Mouse (Mus musculus) left cerebral cortex, postnatal 25 days (tissue): ENCODE measurements around the gene Chrm3. TPM values are rescaled to one million over a fixed set of nuclear protein-coding genes. Genes with fewer than 3 reads are reported as not detected.
"Not testable (repeated sequence)": the region's sequence is repeated elsewhere in the genome, so short reads cannot be mapped to it uniquely, and the experiment has no call there.

Experiments used
- DNase-seq, 2 experiments: peaks; one replicate each; pipeline ENCODE4 v3.0.0; 2022; ENCODE audit warnings: low spot score in 2 of 2, mixed read lengths in 1 of 2
- intact Hi-C: fragments of 180-260 bp; cut with DNase I; formaldehyde crosslinking; loops from one replicate; pipeline ENCODE4 v1.15.1; 2025
- total RNA-seq, 2 experiments: library from RNA; stranded (reverse); gene quantifications; 2 replicates each; pipeline ENCODE4 v1.2.3; 2021

Gene Chrm3
- 10 to 100 TPM; 50.7 to 57.5 TPM for total RNA-seq

- DNase-seq: peak; percentile 77 to 89
- intact Hi-C loops: no loop called here
These were observed at the start of gene Chrm3 for GRCm38 (mm10) chr13:10360777-10361176. Gene Chrm3 (minus strand): TSS chr13:10360847.

GRCm38 (mm10) chr13:10394364-10394763 is 33.7 kb upstream of the Chrm3 start:
- intact Hi-C loops: no loop called here
- DNase-seq: no peak

GRCm38 (mm10) chr13:10375487-10375886 is 14.8 kb upstream of the Chrm3 start:
- intact Hi-C loops, DNase-seq: not testable (repeated sequence)

GRCm38 (mm10) chr13:10360199-10360694 is 400 bp downstream of the Chrm3 start:
- DNase-seq: peak in 1 of 2 experiments; percentile 47
- intact Hi-C loops: no loop called here

GRCm38 (mm10) chr13:10359516-10360198 is 990 bp downstream of the Chrm3 start:
- peak in 1 of 2 experiments; percentile 40 for DNase-seq
- intact Hi-C loops: loop anchor here (10.0 kb wide), 1 partner anchor 285 kb away; no protein-coding TSS in a partner anchor

- DNase-seq: no peak
- intact Hi-C loops: loop anchor here (10.0 kb wide), 1 partner anchor 281 kb away; no protein-coding TSS in a partner anchor
These were observed 4.9 kb downstream of the Chrm3 start for GRCm38 (mm10) chr13:10355796-10356195.

GRCm38 (mm10) chr13:10354885-10355575 is 5.6 kb downstream of the Chrm3 start:
- DNase-seq: no peak
- intact Hi-C loops: loop anchor here (5.0 to 10.0 kb wide), 2 partner anchors 280 to 473 kb away; no protein-coding TSS in a partner anchor

- intact Hi-C loops: loop anchor here (5.0 to 10.0 kb wide), 2 partner anchors 277 to 470 kb away; no protein-coding TSS in a partner anchor
- DNase-seq: no peak
These were observed 8.5 kb downstream of the Chrm3 start for GRCm38 (mm10) chr13:10352141-10352540.

GRCm38 (mm10) chr13:10344362-10344761 is 16.3 kb downstream of the Chrm3 start:
- intact Hi-C loops: loop anchor here (5.0 kb wide), 1 partner anchor 452 kb away; no protein-coding TSS in a partner anchor
- DNase-seq: no peak

GRCm38 (mm10) chr13:10335558-10335957 is 25.1 kb downstream of the Chrm3 start:
- no peak for DNase-seq
- intact Hi-C loops: no loop called here

GRCm38 (mm10) chr13:10332762-10333161 is 27.9 kb downstream of the Chrm3 start:
- DNase-seq: no peak
- intact Hi-C loops: no loop called here

GRCm38 (mm10) chr13:10309811-10310210 is 50.8 kb downstream of the Chrm3 start:
- no peak for DNase-seq
- intact Hi-C loops: no loop called here

GRCm38 (mm10) chr13:10295160-10295559 is 65.5 kb downstream of the Chrm3 start:
- peak in 1 of 2 experiments; percentile 62 for DNase-seq
- intact Hi-C loops: no loop called here

GRCm38 (mm10) chr13:10284331-10284730 is 76.3 kb downstream of the Chrm3 start:
- no peak for DNase-seq
- intact Hi-C loops: no loop called here

- intact Hi-C loops: no loop called here
These were observed 85.7 kb downstream of the Chrm3 start for GRCm38 (mm10) chr13:10274907-10275306.

GRCm38 (mm10) chr13:10263784-10264183 is 96.9 kb downstream of the Chrm3 start:
- intact Hi-C loops: no loop called here
- DNase-seq: no peak

More at GRCm38 (mm10) chr13:10274907-10275306, 85.7 kb downstream of the Chrm3 start:
- DNase-seq: peak in 1 of 2 experiments; percentile 60

- DNase-seq: no peak
- intact Hi-C loops: no loop called here
These were observed 107.6 kb downstream of the Chrm3 start for GRCm38 (mm10) chr13:10253049-10253448.

GRCm38 (mm10) chr13:10251499-10252179 is 109.0 kb downstream of the Chrm3 start:
- DNase-seq: peak in 1 of 2 experiments; percentile 60
- intact Hi-C loops: no loop called here

GRCm38 (mm10) chr13:10244243-10244998 is 116.2 kb downstream of the Chrm3 start:
- intact Hi-C loops: loop anchor here (10.0 kb wide), 1 partner anchor 360 kb away; no protein-coding TSS in a partner anchor
- DNase-seq: peak in 1 of 2 experiments; percentile 66
